Mouse (Mus musculus) thymus, postnatal 14 days (tissue): Measurements from ENCODE around the gene Spdya.
"Not testable (repeated sequence)": the region's sequence is repeated elsewhere in the genome, so short reads cannot be mapped to it uniquely, and the experiment has no call there.

ENCODE experiments used
- DNase-seq: peaks from one replicate; pipeline ENCODE4 v3.0.0; 2021

Spdya gene

GRCm38 (mm10) chr17:71636786-71637185 is 84.9 kb downstream of the Spdya start:
- DNase-seq, result no peak

GRCm38 (mm10) chr17:71637750-71638265 is 85.9 kb downstream of the Spdya start:
- DNase-seq, result no peak

GRCm38 (mm10) chr17:71639056-71639455 is 87.2 kb downstream of the Spdya start:
- DNase-seq, result not testable (repeated sequence)
